Mouse (Mus musculus): ENCODE results near the gene Elovl1.

Gene Elovl1

GRCm38 (mm10) chr4:118427768-118428451 lies at the start of gene Elovl1:
TSS of gene Elovl1 (plus strand) at chr4:118428093.
- DNase-seq (ENCODE audit: low read depth, low spot score): no peak

- DNase-seq (ENCODE audit: low read depth, low spot score): no peak
These were observed 44.6 kb upstream of the Elovl1 start for GRCm38 (mm10) chr4:118383271-118383670.

- DNase-seq (ENCODE audit: low read depth, low spot score): no peak
These were observed 40.6 kb upstream of the Elovl1 start for GRCm38 (mm10) chr4:118387316-118387715.

- no peak for DNase-seq (ENCODE audit: low read depth, low spot score)
These were observed 37.7 kb upstream of the Elovl1 start for GRCm38 (mm10) chr4:118390146-118390545.

GRCm38 (mm10) chr4:118394505-118394904 lies 33.4 kb upstream of the Elovl1 start:
- DNase-seq (ENCODE audit: low read depth, low spot score): no peak

GRCm38 (mm10) chr4:118395289-118395688 lies 32.6 kb upstream of the Elovl1 start:
- DNase-seq (ENCODE audit: low read depth, low spot score): no peak

DNA sequence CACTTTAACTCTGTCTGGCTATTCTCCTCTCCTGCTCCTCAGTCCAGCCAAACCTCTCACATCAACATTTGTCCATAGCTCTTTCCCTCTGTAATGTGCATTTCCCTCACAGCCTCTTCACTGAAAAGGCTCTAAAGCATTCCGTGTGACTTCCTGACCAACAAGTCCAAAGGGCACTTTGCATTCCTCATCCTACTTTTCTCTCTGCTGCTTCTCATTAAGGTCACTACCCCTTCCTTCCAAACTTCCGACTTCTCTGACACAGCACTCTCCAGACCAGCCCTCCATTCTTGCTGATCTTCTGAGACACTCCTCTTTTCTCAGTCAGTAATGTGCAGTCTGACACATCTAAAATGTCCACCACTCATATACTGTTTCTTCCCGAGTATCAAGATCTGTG lies 31.5 kb upstream of the Elovl1 start:
- DNase-seq (ENCODE audit: low read depth, low spot score): no peak

DNA sequence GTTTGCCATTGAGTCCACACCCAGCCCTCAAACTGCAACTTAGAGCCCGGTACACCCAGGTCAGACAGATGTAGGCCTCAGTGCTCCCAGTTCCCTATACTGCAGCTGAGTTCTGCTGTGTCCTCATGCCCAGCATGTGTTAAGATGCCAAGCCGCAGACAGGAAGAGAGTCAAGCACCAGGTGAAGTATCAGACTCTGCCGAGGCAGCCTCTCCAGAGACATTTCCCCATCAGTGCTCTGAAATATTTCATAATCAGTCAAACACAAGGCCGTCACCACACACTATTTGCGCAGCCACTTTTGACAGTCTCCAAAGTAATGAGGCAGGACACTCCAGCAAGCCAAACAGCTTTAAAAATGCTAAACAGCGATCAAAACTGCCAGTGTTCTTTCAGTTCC lies 29.5 kb upstream of the Elovl1 start:
- no peak for DNase-seq (ENCODE audit: low read depth, low spot score)

DNA sequence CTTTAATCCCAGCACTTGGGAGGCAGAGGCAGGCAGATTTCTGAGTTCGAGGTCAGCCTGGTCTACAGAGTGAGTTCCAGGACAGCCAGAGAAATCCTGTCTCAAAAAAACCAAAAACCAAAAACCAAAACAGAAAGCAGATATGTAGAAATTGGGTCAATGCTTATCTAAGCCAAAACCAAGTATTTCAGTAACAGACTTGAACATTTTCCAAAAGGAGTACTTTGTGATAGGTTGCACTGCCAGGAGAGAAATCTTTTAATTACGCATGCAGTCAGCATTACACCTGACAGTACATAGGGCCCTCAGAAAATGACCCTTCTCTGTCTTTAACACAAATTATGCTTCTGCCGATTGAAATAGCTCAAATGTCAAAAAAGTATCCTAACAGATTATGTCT lies 26.5 kb upstream of the Elovl1 start:
- DNase-seq (ENCODE audit: low read depth, low spot score): no peak

GRCm38 (mm10) chr4:118401918-118402317 lies 26.0 kb upstream of the Elovl1 start:
- no peak for DNase-seq (ENCODE audit: low read depth, low spot score)

DNA sequence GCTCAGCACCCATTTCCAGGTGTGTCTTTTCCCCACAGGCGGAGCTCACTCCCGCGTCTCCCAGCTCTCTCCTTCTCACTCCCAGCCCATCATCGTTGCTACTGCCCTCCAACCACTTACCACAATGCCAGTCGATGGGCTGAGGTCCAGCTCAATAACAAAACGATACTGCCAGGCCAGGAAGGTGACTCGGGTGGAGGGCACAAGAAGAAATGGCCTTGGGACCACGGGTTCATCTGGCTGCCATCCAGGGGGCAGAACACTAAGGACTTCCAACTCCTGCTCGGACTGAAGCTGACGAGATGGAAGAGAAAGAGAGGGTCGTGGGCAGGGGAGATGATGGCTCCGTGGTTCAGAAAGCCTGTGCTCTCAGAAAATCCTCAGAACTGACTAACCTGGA lies 25.2 kb upstream of the Elovl1 start:
- DNase-seq (ENCODE audit: low read depth, low spot score): no peak

DNA sequence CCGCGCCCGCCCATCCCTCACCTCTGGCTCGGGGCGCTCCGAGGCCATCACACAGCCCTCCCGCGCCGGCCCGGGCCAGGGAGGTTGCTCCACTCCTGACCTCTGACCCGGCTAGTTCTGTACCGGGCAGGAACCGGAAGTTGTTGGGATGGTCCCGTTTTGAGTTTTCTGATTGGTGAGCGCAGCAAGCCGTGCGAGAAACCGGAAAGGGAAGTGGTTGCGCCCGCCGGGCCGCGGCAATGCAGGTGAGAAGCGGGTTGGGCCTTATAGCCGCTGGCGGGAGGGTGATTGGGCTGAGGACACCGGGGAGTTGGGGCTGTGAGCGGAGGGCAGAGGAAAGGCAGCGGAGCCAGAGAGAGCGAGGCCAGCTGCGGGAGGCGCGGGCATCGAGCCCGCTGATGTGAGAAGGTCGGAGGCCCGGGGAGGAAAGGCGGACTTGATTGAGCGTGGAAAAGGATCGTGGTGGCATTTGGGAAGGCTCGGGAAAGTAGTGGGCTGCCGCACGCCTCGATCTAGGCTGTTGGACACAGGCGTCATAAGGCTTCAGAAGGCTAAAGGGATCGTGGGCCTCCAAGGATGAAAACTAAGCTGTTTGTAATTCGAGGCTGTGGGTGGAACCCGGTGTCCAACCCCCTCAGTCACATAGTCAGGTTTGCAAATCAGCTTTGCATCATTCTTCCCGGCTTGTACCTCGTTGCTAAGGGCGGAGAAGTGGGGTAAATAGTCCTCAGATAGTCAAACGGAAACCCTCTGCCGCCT lies 18.6 kb upstream of the Elovl1 start, which contains the start of the genes Szt2 and Med8:
TSS of gene Szt2 (minus strand) at position 132 of the 759 bp plus-strand sequence.
TSS of gene Med8 (plus strand) at position 196 of the 759 bp plus-strand sequence.
- peak; percentile 95 for DNase-seq (ENCODE audit: low read depth, low spot score)

DNA sequence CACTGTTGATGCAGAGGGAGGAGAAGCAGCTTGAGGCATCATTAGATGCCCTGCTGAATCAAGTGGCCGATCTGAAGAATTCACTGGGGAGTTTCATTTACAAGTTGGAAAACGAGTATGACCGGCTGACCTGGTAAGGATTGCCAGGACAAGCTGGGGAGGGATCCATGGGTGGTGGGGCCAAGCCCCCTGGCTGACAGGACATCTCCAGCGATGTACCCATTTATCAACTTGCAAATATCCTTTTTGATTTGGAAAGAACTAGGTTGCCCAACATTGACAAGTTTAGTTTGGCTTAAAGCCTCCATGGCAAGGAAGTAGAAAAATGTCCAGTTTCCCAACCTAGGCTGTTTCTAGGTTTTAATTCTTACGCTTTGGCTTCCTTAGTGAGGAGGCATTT lies 17.0 kb upstream of the Elovl1 start:
- DNase-seq (ENCODE audit: low read depth, low spot score): no peak

DNA sequence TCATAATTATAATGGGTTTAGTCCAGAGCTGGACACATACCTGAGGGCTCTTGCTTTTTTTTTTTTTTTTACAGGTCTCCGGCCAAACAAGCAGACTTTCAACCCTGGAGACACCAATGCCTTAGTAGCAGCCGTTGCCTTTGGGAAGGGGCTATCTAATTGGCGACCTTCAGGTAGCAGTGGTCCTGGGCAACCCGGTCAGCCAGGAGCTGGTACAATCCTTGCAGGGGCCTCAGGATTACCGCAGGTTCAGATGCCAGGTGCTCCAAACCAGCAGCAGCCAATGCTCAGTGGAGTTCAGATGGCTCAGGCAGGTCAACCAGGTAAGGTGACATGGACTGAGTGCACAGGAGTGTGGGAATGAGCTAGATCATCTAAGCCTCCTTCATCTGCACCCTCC lies 14.3 kb upstream of the Elovl1 start:
- DNase-seq (ENCODE audit: low read depth, low spot score): no peak

- no peak for DNase-seq (ENCODE audit: low read depth, low spot score)
These were observed 12.1 kb upstream of the Elovl1 start for GRCm38 (mm10) chr4:118415779-118416178.

DNA sequence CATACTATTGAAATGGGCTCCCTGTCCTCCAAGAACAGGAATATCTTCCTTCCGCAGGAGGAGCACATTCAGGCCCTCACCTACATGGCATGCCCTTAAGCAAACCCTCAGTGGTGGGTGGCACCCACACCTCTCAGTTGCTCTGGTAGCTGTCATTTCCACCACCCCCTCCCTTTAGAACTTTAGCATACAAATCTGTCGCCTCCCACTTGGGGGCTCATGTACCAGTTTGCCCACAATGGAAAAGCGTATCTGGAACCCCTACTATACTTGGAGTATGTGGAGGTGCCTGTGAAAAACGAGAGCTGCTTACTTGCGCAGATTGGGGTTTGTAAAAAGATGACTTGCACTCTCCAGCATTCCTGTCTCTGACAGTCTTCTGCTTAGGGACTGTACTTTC lies 11.6 kb upstream of the Elovl1 start:
- DNase-seq (ENCODE audit: low read depth, low spot score): peak; percentile 60

DNA sequence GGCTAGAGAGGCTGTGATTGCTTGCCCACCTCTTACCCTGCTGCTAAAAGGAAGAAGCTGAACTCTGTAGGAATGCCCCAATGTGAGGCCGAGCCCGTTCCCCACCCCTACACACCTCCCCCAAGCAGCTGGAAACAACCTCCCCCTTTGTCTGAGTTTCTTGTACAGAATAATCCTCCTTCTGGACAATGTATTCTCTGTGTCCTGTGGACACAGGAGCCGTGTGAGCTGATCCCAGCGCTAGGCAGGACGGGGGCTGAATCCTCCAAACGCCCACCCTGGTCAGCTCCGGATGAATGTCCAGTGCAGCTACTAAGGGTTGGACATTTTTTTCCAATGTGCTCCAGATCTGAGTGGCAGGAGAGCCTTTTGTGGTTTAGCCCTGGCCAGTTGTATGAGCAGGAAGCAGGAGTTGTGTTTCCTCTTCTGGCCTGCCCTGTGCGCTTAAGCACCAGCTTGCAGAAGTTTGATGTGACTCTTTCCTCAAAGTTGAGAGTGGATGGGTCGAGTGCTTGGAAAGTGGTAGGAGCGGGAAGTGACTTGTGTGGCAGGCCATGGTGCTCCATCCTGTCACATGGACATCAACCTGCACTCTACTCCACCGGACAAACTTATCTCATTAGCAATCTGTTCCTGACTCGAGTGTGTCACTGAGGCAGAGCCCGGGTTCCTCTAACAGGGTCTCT lies 10.6 kb upstream of the Elovl1 start:
- peak; percentile 50 for DNase-seq (ENCODE audit: low read depth, low spot score)

DNA sequence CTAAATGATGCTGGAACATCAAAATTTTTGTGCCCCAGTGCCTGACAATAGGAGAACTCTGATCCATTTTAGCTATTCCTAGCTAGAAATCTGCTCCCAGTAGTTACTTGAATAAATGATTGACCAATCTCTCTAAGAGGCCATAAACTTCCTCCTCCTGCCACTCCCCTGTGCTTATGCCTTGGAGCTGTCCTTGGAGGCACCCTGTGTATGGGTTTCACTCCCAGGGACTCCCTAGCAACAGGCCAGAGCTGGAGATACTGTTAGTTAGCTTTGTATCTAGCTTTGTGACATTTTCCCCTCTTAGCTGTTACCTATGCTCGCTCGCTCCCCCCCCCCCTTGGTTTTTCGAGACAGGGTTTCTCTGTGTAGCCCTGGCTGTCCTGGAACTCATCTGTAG lies 6.5 kb upstream of the Elovl1 start:
- DNase-seq (ENCODE audit: low read depth, low spot score): no peak

DNA sequence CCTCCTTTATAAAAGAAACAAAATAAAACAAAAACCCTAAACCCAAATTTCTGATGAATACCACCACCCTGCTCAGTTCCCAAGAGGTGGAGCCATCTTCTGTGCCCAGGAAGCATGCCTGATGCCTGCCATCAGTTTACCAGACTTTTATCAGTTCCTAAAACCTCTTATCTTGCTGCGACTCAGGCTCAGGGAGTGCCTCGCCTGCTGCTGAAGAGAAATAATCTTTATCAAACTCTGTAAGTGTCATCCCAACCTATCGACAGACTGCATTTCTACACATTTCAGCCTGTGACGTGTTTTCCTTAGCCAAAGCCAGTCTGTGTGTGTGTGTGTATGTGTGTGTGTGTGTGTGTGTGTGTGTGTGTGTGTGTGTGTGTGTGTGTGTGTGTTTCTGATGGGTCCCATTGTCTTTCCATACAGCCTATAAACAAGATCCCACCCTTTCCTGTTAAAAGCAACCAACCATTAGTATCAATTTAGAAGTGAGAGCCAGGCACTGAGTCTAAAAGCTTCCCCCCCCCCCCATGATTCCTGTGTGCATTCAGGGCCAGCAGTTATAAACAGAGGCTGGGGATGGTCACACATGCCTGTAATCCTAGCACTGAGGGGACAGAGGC lies 3.2 kb upstream of the Elovl1 start:
- no peak for DNase-seq (ENCODE audit: low read depth, low spot score)

GRCm38 (mm10) chr4:118425374-118425773 lies 2.5 kb upstream of the Elovl1 start:
- no peak for DNase-seq (ENCODE audit: low read depth, low spot score)

- no peak for DNase-seq (ENCODE audit: low read depth, low spot score)
These were observed 502 bp upstream of the Elovl1 start for GRCm38 (mm10) chr4:118427415-118427767.

GRCm38 (mm10) chr4:118428531-118429214 lies 780 bp downstream of the Elovl1 start:
- DNase-seq (ENCODE audit: low read depth, low spot score): no peak
